Comparison of ENCODE assay signal across 7 mouse cellular contexts in the genomic region with DNA sequence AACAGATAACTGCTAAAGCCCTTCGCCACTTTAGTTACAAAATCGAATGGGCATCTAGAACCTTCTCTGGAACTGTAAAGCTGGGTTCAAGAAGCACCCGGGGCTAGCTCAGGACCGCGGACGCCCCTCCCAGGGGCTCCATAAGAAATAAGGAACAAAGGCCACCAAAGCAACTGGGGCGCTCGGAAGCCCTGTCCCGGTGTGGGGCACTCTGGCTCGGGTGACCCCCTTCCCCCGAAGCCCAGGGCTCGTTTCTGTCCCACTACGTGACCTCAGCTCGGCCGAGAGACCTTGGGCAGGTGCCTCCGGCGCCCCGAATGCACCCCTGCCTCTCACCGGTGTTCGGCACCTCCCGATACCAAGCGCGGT. TPM values are rescaled to one million over a fixed set of nuclear protein-coding genes. Genes with fewer than 3 reads are reported as not detected.
A peak's percentile ranks its signal among the peaks of the same experiment; 100 is the strongest.
DNase-seq lines count a peak whose midpoint lies in the region; ATAC-seq and TF ChIP-seq lines count a peak whose summit lies in the region.

No protein-coding gene starts in this region.

- H3K4me1 ChIP-seq in lung, embryonic 15.5 days: peaks cover 21% of the 10 kb centered on the region
- H3K4me1 ChIP-seq in embryonic fibroblast, embryonic 13.5 days (ENCODE audit: control insufficient read depth, insufficient read depth, low read length): no peaks in the 10 kb centered on the region
- H3K4me1 ChIP-seq in limb, embryonic 13.5 days: peaks cover 27% of the 10 kb centered on the region
- peaks cover 14% of the 10 kb centered on the region for H3K4me1 ChIP-seq in small intestine, adult 2 months (ENCODE audit: control insufficient read depth, insufficient read depth, insufficient read length, low read length)

- peak overlapping the region; percentile 87 for H3K9ac ChIP-seq in lung, embryonic 15.5 days
- peak overlapping the region; percentile 97 for H3K9ac ChIP-seq in limb, embryonic 13.5 days

- TF ChIP-seq CTCF in embryonic fibroblast, embryonic 13.5 days (IDR thresholded peaks at IDR 0.05; ENCODE audit: borderline replicate concordance, insufficient read depth, low read length): no peak
- no peak for TF ChIP-seq CTCF in small intestine, adult 2 months (IDR thresholded peaks at IDR 0.05; ENCODE audit: extremely low read depth, insufficient read length, insufficient replicate concordance, low read depth, low read length)

- H3K9me3 ChIP-seq in lung, embryonic 15.5 days: no peaks in the 10 kb centered on the region
- no peaks in the 10 kb centered on the region for H3K9me3 ChIP-seq in limb, embryonic 13.5 days

- H3K27ac ChIP-seq in lung, embryonic 15.5 days: peak overlapping the region; percentile 33; the same call in 1 of the 2 replicates
- 0 out of 2 replicates have a peak overlapping the region, but pooled peaks have one; percentile 2 for H3K27ac ChIP-seq in embryonic fibroblast, embryonic 13.5 days (ENCODE audit: insufficient read depth, low read length)
- H3K27ac ChIP-seq in limb, embryonic 13.5 days: 0 out of 2 replicates have a peak overlapping the region, but pooled peaks have one; percentile 52
- H3K27ac ChIP-seq in small intestine, adult 2 months (ENCODE audit: insufficient read depth, low read depth, low read length): peak overlapping the region; percentile 68

- no peaks in the 10 kb centered on the region for H3K27me3 ChIP-seq in lung, embryonic 15.5 days
- no peaks in the 10 kb centered on the region for H3K27me3 ChIP-seq in limb, embryonic 13.5 days
- H3K27me3 ChIP-seq in small intestine, adult 2 months (ENCODE audit: control insufficient read depth, insufficient read depth, low read length): no peaks in the 10 kb centered on the region

- H3K4me2 ChIP-seq in lung, embryonic 15.5 days: peak overlapping the region; percentile 83
- H3K4me2 ChIP-seq in limb, embryonic 13.5 days (replicated peaks): peak overlapping the region; percentile 93

- peak overlapping the region; percentile 69 for H3K4me3 ChIP-seq in lung, embryonic 15.5 days
- H3K4me3 ChIP-seq in embryonic fibroblast, embryonic 13.5 days (ENCODE audit: insufficient read depth, low read length): peak overlapping the region; percentile 72
- peak overlapping the region; percentile 94 for H3K4me3 ChIP-seq in limb, embryonic 13.5 days
- H3K4me3 ChIP-seq in small intestine, adult 2 months (ENCODE audit: low read depth, low read length): peak overlapping the region; percentile 74

- no peak for DNase-seq in lung, postnatal 36 days
- no peak for DNase-seq in right cerebral cortex, postnatal 14 days

- peaks cover 22% of the 10 kb centered on the region for H3K36me3 ChIP-seq in lung, embryonic 15.5 days
- H3K36me3 ChIP-seq in limb, embryonic 13.5 days: peaks cover 27% of the 10 kb centered on the region
- H3K36me3 ChIP-seq in small intestine, adult 2 months (ENCODE audit: control insufficient read depth, insufficient read depth, low read length): peaks cover 22% of the 10 kb centered on the region

- under 1% methylated on average over 23 of the region's 23 CpGs for WGBS in lung, embryonic 15.5 days
- under 1% methylated on average over 23 of the region's 23 CpGs for WGBS in limb, embryonic 13.5 days
- WGBS in small intestine, adult 2 months: under 1% methylated on average over 23 of the region's 23 CpGs

- TF ChIP-seq POLR2A in embryonic fibroblast, embryonic 13.5 days (IDR thresholded peaks at IDR 0.05; ENCODE audit: low read depth, low read length): no peak
- no peak for TF ChIP-seq POLR2A in small intestine, adult 2 months (IDR thresholded peaks at IDR 0.05; ENCODE audit: low read depth, low read length)

- 0 out of 2 replicates have a peak, but pooled peaks have one; percentile 29 for ATAC-seq in lung, embryonic 15.5 days (ENCODE audit: borderline replicate concordance, extremely low read depth, low FRiP score, low TSS enrichment)
- ATAC-seq in limb, embryonic 13.5 days (ENCODE audit: low FRiP score, low read depth): no peak; the same call in 1 of the 2 replicates
- no peak for ATAC-seq in inflammation-experienced regulatory T-cells, adult 6 months

RNA-seq across cellular contexts. Expression of gene Ndufa6, which starts 0.4 kb away (rescaled TPM):
- 276 and 282 TPM in 2 replicates for polyA plus RNA-seq in lung, embryonic 15.5 days (2015; fragmentation: Nextera tagmentation; extraction: Ambion mirVana)
- 154 and 171 TPM in 2 replicates for polyA plus RNA-seq in embryonic fibroblast, embryonic 13.5 days (2011; ENCODE audit: insufficient read length, low read depth, missing spikeins)
- 294 and 300 TPM in 2 replicates for polyA plus RNA-seq in limb, embryonic 13.5 days (2015; fragmentation: Nextera tagmentation; extraction: Ambion mirVana)
- 410 and 669 TPM in 2 replicates for polyA plus RNA-seq in small intestine, adult 2 months (2012; rRNA removed)
- 100 to 1,000 TPM; 393 to 568 (median 531) TPM for polyA plus RNA-seq in inflammation-experienced regulatory T-cells, adult 6 months (2017; shearing (Covaris generic))

RNA-seq across cellular contexts. Expression of gene Smdt1, which starts 15.0 kb away (rescaled TPM):
- polyA plus RNA-seq in lung, embryonic 15.5 days (2015; fragmentation: Nextera tagmentation; extraction: Ambion mirVana): 235 and 254 TPM in 2 replicates
- 99.2 and 103 TPM in 2 replicates for polyA plus RNA-seq in embryonic fibroblast, embryonic 13.5 days (2011; ENCODE audit: insufficient read length, low read depth, missing spikeins)
- polyA plus RNA-seq in limb, embryonic 13.5 days (2015; fragmentation: Nextera tagmentation; extraction: Ambion mirVana): 239 and 258 TPM in 2 replicates
- polyA plus RNA-seq in small intestine, adult 2 months (2012; rRNA removed): 200 and 394 TPM in 2 replicates
- 100 to 1,000 TPM; 101 to 149 (median 103) TPM for polyA plus RNA-seq in inflammation-experienced regulatory T-cells, adult 6 months (2017; shearing (Covaris generic))

RNA-seq across cellular contexts. Expression of gene Pheta2, which starts 15.0 kb away (rescaled TPM):
- 15.4 and 16.4 TPM in 2 replicates for polyA plus RNA-seq in lung, embryonic 15.5 days (2015; fragmentation: Nextera tagmentation; extraction: Ambion mirVana)
- polyA plus RNA-seq in embryonic fibroblast, embryonic 13.5 days (2011; ENCODE audit: insufficient read length, low read depth, missing spikeins): 3.1 and 8.1 TPM in 2 replicates
- polyA plus RNA-seq in limb, embryonic 13.5 days (2015; fragmentation: Nextera tagmentation; extraction: Ambion mirVana): 17.9 and 18.6 TPM in 2 replicates
- polyA plus RNA-seq in small intestine, adult 2 months (2012; rRNA removed): 0.42 and 0.56 TPM in 2 replicates
- 1 to 10 TPM; 2.7 to 5.1 (median 4.0) TPM for polyA plus RNA-seq in inflammation-experienced regulatory T-cells, adult 6 months (2017; shearing (Covaris generic))

RNA-seq across cellular contexts. Expression of gene Naga, which starts 15.0 kb away (rescaled TPM):
- polyA plus RNA-seq in lung, embryonic 15.5 days (2015; fragmentation: Nextera tagmentation; extraction: Ambion mirVana): 47.0 and 52.3 TPM in 2 replicates
- polyA plus RNA-seq in embryonic fibroblast, embryonic 13.5 days (2011; ENCODE audit: insufficient read length, low read depth, missing spikeins): 42.6 and 42.8 TPM in 2 replicates
- polyA plus RNA-seq in limb, embryonic 13.5 days (2015; fragmentation: Nextera tagmentation; extraction: Ambion mirVana): 45.5 and 48.1 TPM in 2 replicates
- polyA plus RNA-seq in small intestine, adult 2 months (2012; rRNA removed): 83.2 and 196 TPM in 2 replicates
- 10 to 100 TPM; 40.7 to 74.7 (median 50.9) TPM for polyA plus RNA-seq in inflammation-experienced regulatory T-cells, adult 6 months (2017; shearing (Covaris generic))

RNA-seq across cellular contexts. Expression of gene Cyp2d22, which starts 26.3 kb away (rescaled TPM):
- 6.7 and 9.6 TPM in 2 replicates for polyA plus RNA-seq in lung, embryonic 15.5 days (2015; fragmentation: Nextera tagmentation; extraction: Ambion mirVana)
- 4.4 and 4.9 TPM in 2 replicates for polyA plus RNA-seq in embryonic fibroblast, embryonic 13.5 days (2011; ENCODE audit: insufficient read length, low read depth, missing spikeins)
- 7.3 and 9.5 TPM in 2 replicates for polyA plus RNA-seq in limb, embryonic 13.5 days (2015; fragmentation: Nextera tagmentation; extraction: Ambion mirVana)
- polyA plus RNA-seq in small intestine, adult 2 months (2012; rRNA removed): 18.5 and 67.5 TPM in 2 replicates
- polyA plus RNA-seq in inflammation-experienced regulatory T-cells, adult 6 months (2017; shearing (Covaris generic)): 1 to 10 TPM in 2 of 3 experiments, not detected in 1; 2.6 to 3.5 TPM

Comparison
In these comparisons a context has a peak if more than half of its experiments do, and no peak if none do; other contexts are left out.
1. H3K27ac ChIP-seq: peak in every context shown above with its lines; median percentile 68 in small intestine, adult 2 months; 52 in limb, embryonic 13.5 days; 33 in lung, embryonic 15.5 days; 2 in embryonic fibroblast, embryonic 13.5 days.